Mouse (Mus musculus): ENCODE results near the gene Pgpep1. TPM values are rescaled to one million over a fixed set of nuclear protein-coding genes. Genes with fewer than 3 reads are reported as not detected.

The Pgpep1 gene
- polyA plus RNA-seq, 1 experiment: 34.9 TPM

DNA sequence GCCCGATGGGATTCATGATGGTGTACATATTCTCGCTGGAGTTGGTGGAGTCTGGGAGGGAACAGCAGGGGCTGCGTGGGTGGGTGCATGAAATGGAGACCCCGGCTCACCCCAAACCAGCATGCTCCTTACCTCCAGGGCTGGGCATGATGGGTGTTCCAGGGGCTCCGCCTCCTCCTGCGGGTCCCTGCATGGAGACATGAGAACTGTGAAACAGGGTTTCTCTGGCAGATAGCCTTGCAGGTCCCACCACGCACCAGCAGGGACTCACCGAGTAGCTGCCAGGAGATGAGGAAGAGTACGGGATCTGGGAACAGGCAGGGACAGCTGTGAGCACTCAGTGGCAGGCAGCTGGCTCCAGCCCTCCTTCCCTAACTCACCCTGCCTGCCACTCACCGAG is 61.5 kb downstream of the Pgpep1 start:
- Histone ChIP-seq H3K79me3 (ENCODE audit: low read depth) (peaks cover 5% of the 10 kb centered on the region), H3K4me3 (ENCODE audit: insufficient read depth, poor library complexity, severe bottlenecking) (no peak overlapping the region), H3K79me2 (ENCODE audit: control insufficient read depth, insufficient read depth) (no peaks in the 10 kb centered on the region), H3K36me3 (ENCODE audit: control insufficient read depth, insufficient read depth) (peaks cover 46% of the 10 kb centered on the region), H3K27me3 (ENCODE audit: control insufficient read depth, insufficient read depth, insufficient read length) (no peaks in the 10 kb centered on the region), H3ac (ENCODE audit: control insufficient read depth, insufficient read length, low read depth) (no peak overlapping the region)
- TF ChIP-seq FOSL1 (IDR thresholded peaks at IDR 0.05; ENCODE audit: insufficient read depth, low read length, poor library complexity, severe bottlenecking): no peak
- no peak for TF ChIP-seq MYOG (IDR thresholded peaks at IDR 0.05; ENCODE audit: control insufficient read depth, extremely low read depth, insufficient read length)
- TF ChIP-seq MAX (IDR thresholded peaks at IDR 0.05): no peak
- TF ChIP-seq CEBPB (IDR thresholded peaks at IDR 0.05; ENCODE audit: low read depth): no peak
- no peak for TF ChIP-seq CTCF (IDR thresholded peaks at IDR 0.05; ENCODE audit: control insufficient read depth, insufficient read depth, insufficient read length)
- TF ChIP-seq USF1 (IDR thresholded peaks at IDR 0.05; ENCODE audit: low read depth): no peak
- TF ChIP-seq MYOD1 (IDR thresholded peaks at IDR 0.05; ENCODE audit: control insufficient read depth, insufficient read length, low read depth): no peak

DNA sequence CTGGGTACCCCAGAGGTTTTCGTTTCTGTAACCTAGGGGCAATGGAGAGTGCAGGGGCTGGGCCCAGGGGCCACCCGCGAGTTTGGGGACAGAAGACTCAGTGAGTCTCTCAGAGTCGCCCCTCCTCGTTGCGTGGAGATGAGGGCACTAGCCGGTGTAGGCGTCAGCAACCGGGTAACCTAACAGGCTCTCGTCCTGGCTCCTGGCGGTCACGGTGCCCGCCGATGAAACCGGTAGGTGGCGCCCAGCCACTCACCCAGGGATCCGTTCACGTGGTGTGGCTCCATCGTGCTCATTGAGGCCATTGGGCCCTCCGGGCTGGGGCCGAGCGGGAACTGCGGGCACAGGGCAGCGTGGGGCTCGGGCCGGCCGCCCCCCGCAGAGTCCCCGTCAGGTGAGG is 61.9 kb downstream of the Pgpep1 start:
- peaks cover 5% of the 10 kb centered on the region for H3K79me3 ChIP-seq (ENCODE audit: low read depth)
- no peak overlapping the region for H3K4me3 ChIP-seq (ENCODE audit: insufficient read depth, poor library complexity, severe bottlenecking)
- H3K36me3 ChIP-seq (ENCODE audit: control insufficient read depth, insufficient read depth): peaks cover 46% of the 10 kb centered on the region
- TF ChIP-seq MAX (IDR thresholded peaks at IDR 0.05) (no peak), CEBPB (IDR thresholded peaks at IDR 0.05; ENCODE audit: low read depth) (no peak), MYOD1 (IDR thresholded peaks at IDR 0.05; ENCODE audit: control insufficient read depth, insufficient read length, low read depth) (no peak), MYOG (IDR thresholded peaks at IDR 0.05; ENCODE audit: control insufficient read depth, extremely low read depth, insufficient read length) (no peak), CTCF (IDR thresholded peaks at IDR 0.05; ENCODE audit: control insufficient read depth, insufficient read depth, insufficient read length) (no peak), FOSL1 (IDR thresholded peaks at IDR 0.05; ENCODE audit: insufficient read depth, low read length, poor library complexity, severe bottlenecking) (no peak), USF1 (IDR thresholded peaks at IDR 0.05; ENCODE audit: low read depth) (no peak)
- no peak overlapping the region for H3ac ChIP-seq (ENCODE audit: control insufficient read depth, insufficient read length, low read depth)
- H3K79me2 ChIP-seq (ENCODE audit: control insufficient read depth, insufficient read depth): no peaks in the 10 kb centered on the region
- no peaks in the 10 kb centered on the region for H3K27me3 ChIP-seq (ENCODE audit: control insufficient read depth, insufficient read depth, insufficient read length)

DNA sequence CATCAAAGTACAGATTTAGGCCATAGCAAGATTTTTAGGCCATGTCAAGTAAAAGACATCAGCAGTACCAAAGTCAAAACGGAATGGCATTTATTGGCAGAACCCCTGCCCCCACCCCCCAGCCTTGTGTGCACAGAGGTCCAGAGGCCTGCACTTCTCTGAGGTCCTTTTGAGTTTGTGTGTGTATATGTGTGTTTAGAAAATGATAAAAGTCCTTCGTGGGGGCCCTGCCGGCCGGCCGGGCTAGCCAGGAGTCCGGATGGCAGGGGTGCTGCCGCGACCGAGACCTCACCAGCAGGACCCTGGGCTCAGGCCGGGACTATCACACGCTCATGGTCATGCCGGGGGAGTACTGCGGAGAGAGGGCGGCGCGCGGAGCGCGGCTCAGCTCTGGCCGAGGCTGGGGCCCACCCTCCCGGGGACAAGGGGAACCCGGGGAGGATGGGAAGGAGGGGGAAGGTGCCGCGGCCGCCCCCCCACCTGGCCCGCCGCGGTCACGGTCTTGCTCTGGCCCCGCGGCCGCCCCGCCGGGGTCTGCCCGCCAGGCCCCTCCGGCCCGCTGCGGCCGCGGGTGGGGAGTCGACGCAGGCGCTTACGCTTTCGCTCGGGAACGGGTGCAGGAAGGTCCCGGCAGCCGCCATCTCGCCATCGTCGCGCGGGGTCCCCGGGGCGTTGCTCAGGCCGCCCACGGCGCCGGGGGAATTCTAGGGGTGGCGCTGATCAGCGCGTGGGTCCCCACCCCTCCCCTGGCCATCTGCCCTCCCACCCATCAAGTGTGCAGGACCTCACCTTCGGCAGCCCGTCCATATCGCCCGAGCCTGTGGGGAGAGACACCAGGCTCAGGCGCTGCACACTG is 62.5 kb downstream of the Pgpep1 start:
- no peaks in the 10 kb centered on the region for H3K27me3 ChIP-seq (ENCODE audit: control insufficient read depth, insufficient read depth, insufficient read length)
- TF ChIP-seq USF1 (IDR thresholded peaks at IDR 0.05; ENCODE audit: low read depth) (no peak), FOSL1 (IDR thresholded peaks at IDR 0.05; ENCODE audit: insufficient read depth, low read length, poor library complexity, severe bottlenecking) (no peak), CEBPB (IDR thresholded peaks at IDR 0.05; ENCODE audit: low read depth) (no peak), CTCF (IDR thresholded peaks at IDR 0.05; ENCODE audit: control insufficient read depth, insufficient read depth, insufficient read length) (no peak), MYOD1 (IDR thresholded peaks at IDR 0.05; ENCODE audit: control insufficient read depth, insufficient read length, low read depth) (no peak), MYOG (IDR thresholded peaks at IDR 0.05; ENCODE audit: control insufficient read depth, extremely low read depth, insufficient read length) (no peak), MAX (IDR thresholded peaks at IDR 0.05) (no peak)
- H3K36me3 ChIP-seq (ENCODE audit: control insufficient read depth, insufficient read depth): peaks cover 41% of the 10 kb centered on the region
- H3K79me2 ChIP-seq (ENCODE audit: control insufficient read depth, insufficient read depth): no peaks in the 10 kb centered on the region
- H3K79me3 ChIP-seq (ENCODE audit: low read depth): peaks cover 1% of the 10 kb centered on the region
- H3K4me3 ChIP-seq (ENCODE audit: insufficient read depth, poor library complexity, severe bottlenecking): no peak overlapping the region
- no peak overlapping the region for H3ac ChIP-seq (ENCODE audit: control insufficient read depth, insufficient read length, low read depth)

- peaks cover 1% of the 10 kb centered on the region for H3K79me3 ChIP-seq (ENCODE audit: low read depth)
- H3K27me3 ChIP-seq (ENCODE audit: control insufficient read depth, insufficient read depth, insufficient read length): no peaks in the 10 kb centered on the region
- no peak overlapping the region for H3K4me3 ChIP-seq (ENCODE audit: insufficient read depth, poor library complexity, severe bottlenecking)
- no peak for TF ChIP-seq CTCF (IDR thresholded peaks at IDR 0.05; ENCODE audit: control insufficient read depth, insufficient read depth, insufficient read length)
- no peak for TF ChIP-seq USF1 (IDR thresholded peaks at IDR 0.05; ENCODE audit: low read depth)
- no peak for TF ChIP-seq FOSL1 (IDR thresholded peaks at IDR 0.05; ENCODE audit: insufficient read depth, low read length, poor library complexity, severe bottlenecking)
- TF ChIP-seq CEBPB (IDR thresholded peaks at IDR 0.05; ENCODE audit: low read depth): no peak
- TF ChIP-seq MYOD1 (IDR thresholded peaks at IDR 0.05; ENCODE audit: control insufficient read depth, insufficient read length, low read depth): no peak
- no peak for TF ChIP-seq MYOG (IDR thresholded peaks at IDR 0.05; ENCODE audit: control insufficient read depth, extremely low read depth, insufficient read length)
- no peak for TF ChIP-seq MAX (IDR thresholded peaks at IDR 0.05)
- H3ac ChIP-seq (ENCODE audit: control insufficient read depth, insufficient read length, low read depth): no peak overlapping the region
- peaks cover 41% of the 10 kb centered on the region for H3K36me3 ChIP-seq (ENCODE audit: control insufficient read depth, insufficient read depth)
- H3K79me2 ChIP-seq (ENCODE audit: control insufficient read depth, insufficient read depth): no peaks in the 10 kb centered on the region
Observed at GRCm38 (mm10) chr8:70596775-70597416, 63.3 kb downstream of the Pgpep1 start.

Other genes with a start within 250 kb of the Pgpep1 start
- 11.7 TPM for gene Crtc1, start 220.8 kb downstream of the Pgpep1 start, polyA plus RNA-seq (2012; fragmentation: generic; extraction: Trizol)
- 34.4 TPM for gene Klhl26, start 183.4 kb downstream of the Pgpep1 start, polyA plus RNA-seq (2012; fragmentation: generic; extraction: Trizol)
- 0.36 TPM for gene Tmem59l, start 173.0 kb downstream of the Pgpep1 start, polyA plus RNA-seq (2012; fragmentation: generic; extraction: Trizol)
- gene Crlf1, start 167.2 kb downstream of the Pgpep1 start, polyA plus RNA-seq (2012; fragmentation: generic; extraction: Trizol): 294 TPM
- 199 TPM for gene Rex1bd, start 153.6 kb downstream of the Pgpep1 start, polyA plus RNA-seq (2012; fragmentation: generic; extraction: Trizol)
- 1,556 TPM for gene Uba52, start 149.6 kb downstream of the Pgpep1 start, polyA plus RNA-seq (2012; fragmentation: generic; extraction: Trizol)
- 256 TPM for gene Fkbp8, start 132.7 kb downstream of the Pgpep1 start, polyA plus RNA-seq (2012; fragmentation: generic; extraction: Trizol)
- 47.5 TPM for gene Kxd1, start 132.4 kb downstream of the Pgpep1 start, polyA plus RNA-seq (2012; fragmentation: generic; extraction: Trizol)
- gene Ell, start 120.9 kb downstream of the Pgpep1 start, polyA plus RNA-seq (2012; fragmentation: generic; extraction: Trizol): 12.3 TPM
- 78.6 TPM for gene Isyna1, start 66.0 kb downstream of the Pgpep1 start, polyA plus RNA-seq (2012; fragmentation: generic; extraction: Trizol)
- gene Ssbp4, start 51.5 kb downstream of the Pgpep1 start, polyA plus RNA-seq (2012; fragmentation: generic; extraction: Trizol): 193 TPM
- gene Lrrc25, start 44.2 kb downstream of the Pgpep1 start, polyA plus RNA-seq (2012; fragmentation: generic; extraction: Trizol): not detected
- 20.9 TPM for gene Gdf15, start 27.9 kb downstream of the Pgpep1 start, polyA plus RNA-seq (2012; fragmentation: generic; extraction: Trizol)
- gene Lsm4, start 12.9 kb upstream of the Pgpep1 start, polyA plus RNA-seq (2012; fragmentation: generic; extraction: Trizol): 300 TPM
- 128 TPM for gene Jund, start 38.6 kb upstream of the Pgpep1 start, polyA plus RNA-seq (2012; fragmentation: generic; extraction: Trizol)
- gene Iqcn, start 43.1 kb upstream of the Pgpep1 start, polyA plus RNA-seq (2012; fragmentation: generic; extraction: Trizol): 0.01 TPM
- not detected for gene Gm3336, start 58.2 kb upstream of the Pgpep1 start, polyA plus RNA-seq (2012; fragmentation: generic; extraction: Trizol)
- 0.01 TPM for gene Pde4c, start 63.3 kb upstream of the Pgpep1 start, polyA plus RNA-seq (2012; fragmentation: generic; extraction: Trizol)
- 14.4 TPM for gene Rab3a, start 94.3 kb upstream of the Pgpep1 start, polyA plus RNA-seq (2012; fragmentation: generic; extraction: Trizol)
- gene Mpv17l2, start 100.6 kb upstream of the Pgpep1 start, polyA plus RNA-seq (2012; fragmentation: generic; extraction: Trizol): 86.8 TPM
- 71.7 TPM for gene Pik3r2, start 116.3 kb upstream of the Pgpep1 start, polyA plus RNA-seq (2012; fragmentation: generic; extraction: Trizol)
- 32.5 TPM for gene Mast3, start 144.7 kb upstream of the Pgpep1 start, polyA plus RNA-seq (2012; fragmentation: generic; extraction: Trizol)
- gene Il12rb1, start 148.1 kb upstream of the Pgpep1 start, polyA plus RNA-seq (2012; fragmentation: generic; extraction: Trizol): 29.3 TPM
- 4.4 TPM for gene Arrdc2, start 179.3 kb upstream of the Pgpep1 start, polyA plus RNA-seq (2012; fragmentation: generic; extraction: Trizol)
- 3.2 TPM for gene Kcnn1, start 202.9 kb upstream of the Pgpep1 start, polyA plus RNA-seq (2012; fragmentation: generic; extraction: Trizol)
- gene Ccdc124, start 213.5 kb upstream of the Pgpep1 start, polyA plus RNA-seq (2012; fragmentation: generic; extraction: Trizol): 142 TPM
- gene Slc5a5, start 232.4 kb upstream of the Pgpep1 start, polyA plus RNA-seq (2012; fragmentation: generic; extraction: Trizol): 0.13 TPM
- gene Rpl18a, start 237.0 kb upstream of the Pgpep1 start, polyA plus RNA-seq (2012; fragmentation: generic; extraction: Trizol): 4,918 TPM
- 59.7 TPM for gene Map1s, start 245.5 kb upstream of the Pgpep1 start, polyA plus RNA-seq (2012; fragmentation: generic; extraction: Trizol)

All from C2C12 (cell line).